Mouse (Mus musculus) myocyte (in vitro differentiated cells): ENCODE measurements at regions not wholly inside any gene's neighbourhood (a gene's known extent, or its start where the extent isn't known, plus 50 kb on each side); places are given as distances from the start of the nearest gene placed in this dataset.

Experiments
- H3K27me3 ChIP-seq: one replicate; pipeline ENCODE4 v1.6.1; 2011; ENCODE audit not compliant: control insufficient read depth, insufficient read depth, insufficient read length
- H3K36me3 ChIP-seq: one replicate; pipeline ENCODE4 v1.6.1; 2011; ENCODE audit not compliant: control insufficient read depth, insufficient read depth
- H3K4me2 ChIP-seq: one replicate; pipeline ENCODE4 v1.6.1; 2011; ENCODE audit warnings: low read depth, control low read depth
- H3K4me3 ChIP-seq: one replicate; pipeline ENCODE4 v1.5.1; 2011; ENCODE audit warnings: mild to moderate bottlenecking, control low read depth, moderate library complexity
- H3K79me2 ChIP-seq: one replicate; pipeline ENCODE4 v1.6.1; 2011; ENCODE audit not compliant: control insufficient read depth, insufficient read depth
- H3ac ChIP-seq: one replicate; pipeline ENCODE4 v1.6.1; 2011; ENCODE audit not compliant: control insufficient read depth, insufficient read length
- CEBPB ChIP-seq: IDR thresholded peaks from 2 replicates; pipeline ENCODE4 v1.6.1; 2011; ENCODE audit warnings: mild to moderate bottlenecking, moderate library complexity; ENCODE audit not compliant: poor library complexity, insufficient read depth, severe bottlenecking
- E2F4 ChIP-seq: IDR thresholded peaks from one replicate; pipeline ENCODE4 v1.6.1; 2011; ENCODE audit warnings: mild to moderate bottlenecking, control low read depth, moderate library complexity; ENCODE audit not compliant: insufficient read depth
- MAX ChIP-seq: IDR thresholded peaks from one replicate; pipeline ENCODE4 v1.6.1; 2011; ENCODE audit warnings: low read depth, mild to moderate bottlenecking, control low read depth
- MYOD1 ChIP-seq, 3 experiments: IDR thresholded peaks; one replicate each; pipeline ENCODE4 v1.6.1; 2011; ENCODE audit warnings: control low read depth in 2 of 3, low read depth in 2 of 3, mild to moderate bottlenecking in 2 of 3, moderate library complexity in 1 of 3; ENCODE audit not compliant: insufficient read length in 2 of 3, control insufficient read depth in 1 of 3
- MYOG ChIP-seq, 3 experiments: IDR thresholded peaks; one replicate each; pipeline ENCODE4 v1.6.1; 2011; ENCODE audit warnings: control low read depth in 2 of 3, low read depth in 2 of 3, mild to moderate bottlenecking in 2 of 3; ENCODE audit not compliant: insufficient read length in 2 of 3, control insufficient read depth in 1 of 3, insufficient read depth in 1 of 3
- POLR2A ChIP-seq: IDR thresholded peaks from one replicate; pipeline ENCODE4 v1.6.1; 2011; ENCODE audit warnings: low read depth, mild to moderate bottlenecking, control low read depth, moderate library complexity; ENCODE audit not compliant: insufficient read length
- POLR2AphosphoS2 ChIP-seq: IDR thresholded peaks from one replicate; pipeline ENCODE4 v1.6.1; 2011; ENCODE audit warnings: low read depth, control low read depth; ENCODE audit not compliant: insufficient read length
- REST ChIP-seq: IDR thresholded peaks from one replicate; pipeline ENCODE4 v1.6.1; 2011; ENCODE audit warnings: mild to moderate bottlenecking, control low read depth, moderate library complexity; ENCODE audit not compliant: insufficient read depth, insufficient read length
- SRF ChIP-seq: IDR thresholded peaks from one replicate; pipeline ENCODE4 v1.6.1; 2011; ENCODE audit warnings: low read depth; ENCODE audit not compliant: control insufficient read depth, insufficient read length
- TCF12 ChIP-seq: IDR thresholded peaks from one replicate; pipeline ENCODE4 v1.6.1; 2011; ENCODE audit warnings: mild to moderate bottlenecking, control low read depth; ENCODE audit not compliant: poor library complexity, insufficient read depth, severe bottlenecking
- TCF3 ChIP-seq: IDR thresholded peaks from one replicate; pipeline ENCODE4 v1.6.1; 2011; ENCODE audit warnings: low read depth, control low read depth; ENCODE audit not compliant: insufficient read length
- USF1 ChIP-seq: IDR thresholded peaks from one replicate; pipeline ENCODE4 v1.6.1; 2011; ENCODE audit warnings: low read depth, mild to moderate bottlenecking, control low read depth, moderate library complexity

GRCm38 (mm10) chr12:25826451-25826850, 588.6 kb downstream of the Rnf144a start:
- no peak for TF ChIP-seq POLR2A
- TF ChIP-seq POLR2AphosphoS2 = no peak
- no peak for TF ChIP-seq REST
- no peak for TF ChIP-seq MYOG (IDR thresholded peaks at IDR 0.05; ENCODE audit: control insufficient read depth in 1 of 3, insufficient read depth in 1 of 3, insufficient read length in 2 of 3, low read depth in 2 of 3)
- TF ChIP-seq TCF12 = no peak
- no peak for TF ChIP-seq USF1
- TF ChIP-seq MYOD1 (IDR thresholded peaks at IDR 0.05; ENCODE audit: control insufficient read depth in 1 of 3, insufficient read length in 2 of 3, low read depth in 2 of 3) = no peak
- no peak for TF ChIP-seq TCF3
- no peak for TF ChIP-seq MAX
- TF ChIP-seq E2F4 = no peak
- TF ChIP-seq CEBPB = no peak
- TF ChIP-seq SRF = no peak
- Histone ChIP-seq H3K4me2 (no peak overlapping the region), H3K79me2 (no peaks in the 10 kb centered on the region), H3K27me3 (no peaks in the 10 kb centered on the region), H3K36me3 (no peaks in the 10 kb centered on the region), H3K4me3 (no peak overlapping the region), H3ac (no peak overlapping the region)

DNA sequence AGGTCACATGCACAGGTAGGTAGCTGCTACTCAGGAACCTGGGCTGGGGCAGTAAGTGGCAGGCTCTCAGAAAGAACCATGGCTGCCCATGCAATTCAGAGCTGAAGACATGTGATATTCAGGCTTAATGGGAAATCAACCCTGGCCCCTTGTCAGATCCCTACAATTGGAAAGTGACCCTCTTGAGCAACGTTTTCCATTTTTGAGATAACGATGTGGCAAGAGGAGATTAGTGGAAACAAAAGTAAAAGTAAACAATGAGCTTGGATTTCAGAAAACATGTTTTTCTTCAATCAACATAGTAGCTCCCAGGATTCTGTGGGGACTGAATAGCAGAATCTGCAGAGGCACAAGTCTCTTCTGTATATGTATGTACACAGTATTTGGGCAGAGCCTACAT, 598.8 kb downstream of the Rnf144a start:
- TF ChIP-seq MYOG (IDR thresholded peaks at IDR 0.05; ENCODE audit: control insufficient read depth in 1 of 3, insufficient read depth in 1 of 3, insufficient read length in 2 of 3, low read depth in 2 of 3) = no peak
- no peak for TF ChIP-seq E2F4
- TF ChIP-seq REST = no peak
- TF ChIP-seq USF1 = no peak
- no peak for TF ChIP-seq CEBPB
- TF ChIP-seq TCF12 = no peak
- no peak for TF ChIP-seq MAX
- TF ChIP-seq TCF3 = no peak
- TF ChIP-seq POLR2AphosphoS2 = no peak
- H3ac ChIP-seq = no peak overlapping the region
- no peaks in the 10 kb centered on the region for H3K36me3 ChIP-seq

DNA sequence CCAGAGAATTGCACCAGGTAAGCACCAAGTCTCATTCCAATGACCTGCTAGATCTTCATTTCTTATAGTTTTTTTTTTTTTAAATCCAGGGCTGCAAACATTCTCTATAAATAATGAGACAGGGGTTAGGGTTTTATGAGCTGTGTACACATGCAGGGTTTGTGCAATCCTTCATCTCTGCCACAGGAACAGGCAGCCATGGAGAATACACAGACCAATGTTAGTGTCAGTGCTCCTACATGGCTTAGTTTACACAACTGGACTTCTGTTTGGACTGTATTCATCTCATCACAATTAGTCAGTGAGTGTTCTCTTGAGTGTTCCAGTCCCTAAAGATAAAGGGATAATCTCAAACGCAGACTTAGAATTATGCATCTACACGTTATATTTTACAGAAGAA, 620.0 kb downstream of the Rnf144a start:
- Histone ChIP-seq H3K4me2 (no peak overlapping the region), H3K27me3 (no peaks in the 10 kb centered on the region), H3K4me3 (no peak overlapping the region), H3ac (no peak overlapping the region), H3K36me3 (no peaks in the 10 kb centered on the region), H3K79me2 (no peaks in the 10 kb centered on the region)
- TF ChIP-seq TCF12 (no peak), E2F4 (no peak), TCF3 (no peak), MAX (no peak), SRF (no peak), MYOD1 (IDR thresholded peaks at IDR 0.05; ENCODE audit: control insufficient read depth in 1 of 3, insufficient read length in 2 of 3, low read depth in 2 of 3) (no peak), CEBPB (no peak), USF1 (no peak), REST (no peak), POLR2AphosphoS2 (no peak), MYOG (IDR thresholded peaks at IDR 0.05; ENCODE audit: control insufficient read depth in 1 of 3, insufficient read depth in 1 of 3, insufficient read length in 2 of 3, low read depth in 2 of 3) (no peak), POLR2A (no peak)

More for the DNA sequence above, 598.8 kb downstream of the Rnf144a start:
- no peak overlapping the region for H3K4me2 ChIP-seq
- no peaks in the 10 kb centered on the region for H3K79me2 ChIP-seq
- H3K4me3 ChIP-seq = no peak overlapping the region
- no peaks in the 10 kb centered on the region for H3K27me3 ChIP-seq

DNA sequence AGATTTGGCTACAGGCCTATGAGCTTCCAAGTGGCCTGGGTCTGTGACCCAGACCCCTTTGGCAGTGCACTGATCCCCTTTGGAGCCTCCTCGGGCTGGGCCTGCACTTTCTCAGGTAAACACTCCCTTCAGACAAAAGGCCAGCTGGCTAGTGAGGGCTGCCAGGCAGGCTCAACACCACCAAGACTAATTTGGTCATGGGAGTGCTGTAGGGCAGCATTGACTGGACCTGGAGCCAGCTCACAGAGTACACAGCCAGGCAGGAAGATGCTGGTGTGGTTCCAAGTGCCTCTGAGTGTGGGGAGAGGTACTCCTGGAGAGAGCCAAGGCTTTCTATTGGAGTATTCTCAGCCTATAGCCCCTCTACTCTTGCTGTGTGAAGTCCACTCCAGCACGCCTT, 620.5 kb downstream of the Rnf144a start:
- H3K79me2 ChIP-seq = no peaks in the 10 kb centered on the region
- no peak overlapping the region for H3K4me3 ChIP-seq
- no peak for TF ChIP-seq REST

DNA sequence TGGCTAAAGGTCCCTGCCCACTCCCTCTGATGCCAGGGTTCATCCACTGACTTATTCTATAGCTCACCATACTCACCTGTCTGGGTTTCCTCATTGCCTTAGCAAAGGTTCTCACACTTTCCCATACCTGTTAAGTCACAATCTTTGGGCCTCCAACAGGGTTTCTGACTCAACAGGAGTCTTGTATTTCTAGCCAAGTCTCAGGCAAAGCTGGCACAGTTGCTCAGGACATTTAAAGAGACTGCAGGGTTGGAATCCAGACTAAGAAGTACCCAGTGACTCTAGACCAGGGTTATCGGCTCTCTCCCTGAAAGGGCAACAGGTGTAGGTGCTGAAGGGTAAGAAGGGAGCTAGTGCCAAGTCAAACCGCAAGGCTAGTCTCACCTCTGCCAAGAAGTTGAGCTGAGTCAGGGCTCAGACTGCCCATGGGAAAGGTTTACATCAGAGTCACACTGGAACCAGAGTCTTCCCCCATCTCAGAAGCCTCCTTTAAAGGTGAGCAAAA, 622.4 kb downstream of the Rnf144a start:
- H3K4me3 ChIP-seq = no peak overlapping the region
- H3K79me2 ChIP-seq = no peaks in the 10 kb centered on the region
- no peaks in the 10 kb centered on the region for H3K36me3 ChIP-seq
- no peak overlapping the region for H3K4me2 ChIP-seq
- H3K27me3 ChIP-seq = no peaks in the 10 kb centered on the region
- no peak overlapping the region for H3ac ChIP-seq
- TF ChIP-seq SRF (no peak), TCF12 (no peak), MYOG (IDR thresholded peaks at IDR 0.05; ENCODE audit: control insufficient read depth in 1 of 3, insufficient read depth in 1 of 3, insufficient read length in 2 of 3, low read depth in 2 of 3) (no peak), CEBPB (no peak), MYOD1 (IDR thresholded peaks at IDR 0.05; ENCODE audit: control insufficient read depth in 1 of 3, insufficient read length in 2 of 3, low read depth in 2 of 3) (no peak), REST (no peak), POLR2AphosphoS2 (no peak), TCF3 (no peak), USF1 (no peak), MAX (no peak), E2F4 (no peak), POLR2A (no peak)

More for the DNA sequence above, 620.5 kb downstream of the Rnf144a start:
- Histone ChIP-seq H3K36me3 (no peaks in the 10 kb centered on the region), H3K27me3 (no peaks in the 10 kb centered on the region), H3ac (no peak overlapping the region), H3K4me2 (no peak overlapping the region)
